Mouse (Mus musculus) kidney, postnatal 14 days (tissue): ENCODE results near the gene Lhfpl2.

Source experiments
- DNase-seq: peaks from one replicate; pipeline ENCODE4 v3.0.0; 2022; ENCODE audit warnings: mixed read lengths

The Lhfpl2 gene

GRCm38 (mm10) chr13:94066626-94067275, 9.2 kb downstream of the Lhfpl2 start:
- no peak for DNase-seq

DNA sequence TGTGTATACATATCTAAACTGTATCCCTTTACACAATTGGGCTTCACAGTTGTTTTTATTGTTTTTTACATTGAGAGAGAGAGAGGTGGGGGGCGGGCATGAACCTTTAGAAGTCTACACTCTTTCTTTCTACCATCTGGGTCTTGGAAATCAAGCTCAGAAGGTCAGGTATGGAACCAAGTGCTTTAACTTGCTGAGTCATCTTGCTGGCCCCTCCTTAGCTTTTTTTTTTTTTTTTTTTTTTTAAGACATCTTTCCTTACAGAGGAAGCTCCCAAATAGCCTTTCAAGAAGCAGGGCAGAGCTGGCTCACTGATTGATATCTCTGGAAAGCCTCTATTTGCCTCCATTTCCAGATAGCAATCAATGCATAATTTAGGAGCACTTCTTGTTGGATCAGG, 10.7 kb downstream of the Lhfpl2 start:
- DNase-seq: no peak

DNA sequence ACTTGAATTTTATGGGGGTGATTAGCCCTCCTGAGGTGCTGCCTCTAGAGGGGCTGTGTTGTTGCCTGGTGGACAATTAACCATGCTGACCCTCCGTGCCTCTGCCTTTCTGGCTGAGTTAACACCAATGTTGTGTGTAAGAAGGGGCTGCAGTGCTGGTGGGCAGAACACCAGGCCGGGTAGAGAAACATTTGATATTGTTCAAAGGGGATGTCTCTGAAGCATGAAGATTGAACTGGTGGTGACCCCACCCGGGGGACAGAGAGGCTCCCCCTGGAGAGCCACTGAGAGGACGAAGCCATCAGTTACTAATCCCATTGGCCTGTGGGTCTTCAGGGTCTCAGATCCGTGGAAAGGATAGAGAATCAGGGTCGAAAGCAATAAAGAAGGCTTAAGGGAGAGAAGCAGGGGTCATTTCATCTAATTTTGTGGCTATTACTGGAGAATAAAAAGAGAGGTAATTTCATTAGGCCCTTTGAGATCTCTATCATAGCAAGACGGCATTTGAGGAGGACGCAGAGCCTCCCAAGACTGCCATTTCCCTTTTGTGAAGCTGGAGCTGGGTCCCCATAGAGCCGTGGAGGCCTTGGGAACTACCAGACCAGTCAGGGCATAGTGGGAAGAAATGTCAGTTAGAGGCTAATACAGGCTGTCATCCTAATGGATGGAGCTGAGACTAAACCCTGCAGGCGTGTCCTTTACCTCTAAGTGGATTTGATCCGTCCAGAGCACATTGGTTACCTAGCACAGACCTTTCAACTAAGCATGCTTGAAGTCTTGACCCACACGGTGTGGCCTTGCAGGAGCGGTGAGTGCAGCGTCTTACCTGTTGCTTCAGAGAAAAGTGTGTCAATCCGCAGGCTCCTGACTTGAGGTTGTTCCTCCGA, 12.1 kb downstream of the Lhfpl2 start:
- DNase-seq: no peak

DNA sequence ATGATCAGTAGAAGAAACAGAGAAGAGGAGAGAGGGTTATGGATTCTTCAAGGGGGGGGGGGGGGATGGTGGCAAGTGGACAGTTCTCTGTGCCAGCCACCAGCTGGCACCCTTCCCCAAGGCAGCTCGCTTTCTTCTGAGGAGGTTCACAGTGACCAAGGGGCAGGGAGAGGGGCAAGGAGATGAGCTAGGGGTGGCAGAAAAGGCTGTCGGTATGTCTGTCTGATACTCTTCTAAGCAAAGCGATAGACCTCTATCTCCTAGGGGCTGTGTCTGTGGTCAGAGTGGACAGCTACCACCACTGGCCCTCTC, 12.7 kb downstream of the Lhfpl2 start:
- no peak for DNase-seq

DNA sequence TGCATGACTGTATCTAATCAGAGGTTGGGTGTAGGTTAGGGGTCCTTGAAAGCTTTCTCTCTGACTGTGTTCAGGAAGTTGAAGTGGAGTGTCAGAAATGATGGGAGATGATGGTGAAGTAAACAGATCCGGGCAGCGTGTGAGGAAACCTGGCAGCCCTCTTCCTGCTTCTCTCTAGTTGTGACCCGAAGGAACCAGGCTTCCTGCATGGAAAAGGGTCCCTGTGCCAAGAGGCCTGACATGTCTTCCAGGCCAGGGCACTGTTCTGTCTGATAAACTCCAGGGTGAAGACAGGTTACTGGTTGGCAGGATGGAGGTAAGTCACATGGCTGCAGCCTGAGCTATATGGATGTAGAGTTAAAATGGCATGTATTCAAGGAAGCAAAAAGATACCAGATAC, 13.3 kb downstream of the Lhfpl2 start:
- DNase-seq: peak; percentile 45

GRCm38 (mm10) chr13:94073046-94073715, 15.6 kb downstream of the Lhfpl2 start:
- no peak for DNase-seq

GRCm38 (mm10) chr13:94073716-94074115, 16.1 kb downstream of the Lhfpl2 start:
- no peak for DNase-seq

- no peak for DNase-seq
Observed at GRCm38 (mm10) chr13:94075181-94075580, 17.6 kb downstream of the Lhfpl2 start.

GRCm38 (mm10) chr13:94077136-94078018, 19.8 kb downstream of the Lhfpl2 start:
- DNase-seq: no peak

- no peak for DNase-seq
Observed at GRCm38 (mm10) chr13:94083196-94083595, 25.6 kb downstream of the Lhfpl2 start.

DNA sequence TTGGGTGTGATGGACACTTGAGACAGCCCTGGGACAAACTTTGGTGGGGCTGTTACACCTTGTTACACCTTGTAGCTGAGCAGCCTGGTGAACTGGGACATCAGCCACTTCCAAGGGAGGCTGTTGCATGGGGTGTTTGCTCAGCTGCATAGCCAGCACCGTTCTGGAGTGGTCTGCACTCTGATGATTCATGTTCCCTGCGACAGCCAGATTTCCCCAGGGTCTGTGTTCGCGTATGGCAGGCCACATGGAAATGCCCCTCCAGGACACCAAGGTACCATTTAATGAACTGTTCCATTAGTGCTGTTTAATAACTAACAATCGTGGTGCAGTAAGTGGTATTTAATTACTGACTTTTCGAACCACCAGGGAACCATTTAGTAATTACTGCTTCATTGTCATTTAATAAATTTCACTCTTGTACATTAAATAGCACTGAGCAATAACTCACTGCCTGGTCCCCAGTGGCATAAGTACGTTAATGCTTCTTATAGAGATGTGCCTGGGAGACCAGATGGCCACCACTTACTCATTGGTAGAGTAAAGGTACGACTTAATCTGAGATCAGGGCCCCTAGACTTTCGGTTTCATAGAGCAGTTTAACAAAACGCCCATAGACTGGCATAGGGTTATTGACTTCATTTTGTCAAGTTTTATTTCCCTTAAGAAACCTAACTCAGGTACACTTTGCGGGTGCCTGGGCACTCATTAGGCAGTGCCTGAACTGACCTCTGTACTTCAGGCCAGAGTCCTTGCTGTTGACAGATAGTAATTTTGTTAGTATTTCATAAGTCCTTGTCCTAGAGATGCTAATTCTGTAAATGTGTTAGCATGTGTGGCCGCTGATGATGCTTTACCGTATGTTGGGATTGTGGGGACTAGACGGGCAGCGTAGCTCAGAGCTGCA, 26.9 kb downstream of the Lhfpl2 start:
- no peak for DNase-seq

GRCm38 (mm10) chr13:94086090-94086808, 28.7 kb downstream of the Lhfpl2 start:
- no peak for DNase-seq

GRCm38 (mm10) chr13:94087061-94087460, 29.5 kb downstream of the Lhfpl2 start:
- no peak for DNase-seq

DNA sequence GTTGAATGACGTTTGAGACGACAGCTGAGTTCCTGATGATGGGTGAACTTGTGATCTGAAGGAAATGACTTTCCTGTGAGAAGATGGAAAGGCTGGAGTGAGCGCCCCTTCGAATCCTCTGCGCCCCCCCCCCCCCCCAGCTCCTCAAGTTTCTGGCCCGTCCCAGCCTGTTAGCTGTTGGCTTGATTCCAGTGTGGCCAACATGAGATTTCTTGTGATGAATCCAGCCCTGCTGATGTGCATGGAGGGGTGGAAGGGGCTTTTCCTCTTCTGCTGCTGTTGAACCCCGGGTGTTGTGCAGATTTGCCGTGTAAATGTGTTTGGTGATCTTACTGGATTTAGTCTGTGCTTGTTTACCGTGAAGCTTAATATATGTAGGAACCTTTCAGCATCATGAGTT, 31.2 kb downstream of the Lhfpl2 start:
- no peak for DNase-seq

- DNase-seq: no peak
Observed at GRCm38 (mm10) chr13:94089286-94089685, 31.7 kb downstream of the Lhfpl2 start.

- no peak for DNase-seq
Observed at GRCm38 (mm10) chr13:94091366-94091765, 33.8 kb downstream of the Lhfpl2 start.

DNA sequence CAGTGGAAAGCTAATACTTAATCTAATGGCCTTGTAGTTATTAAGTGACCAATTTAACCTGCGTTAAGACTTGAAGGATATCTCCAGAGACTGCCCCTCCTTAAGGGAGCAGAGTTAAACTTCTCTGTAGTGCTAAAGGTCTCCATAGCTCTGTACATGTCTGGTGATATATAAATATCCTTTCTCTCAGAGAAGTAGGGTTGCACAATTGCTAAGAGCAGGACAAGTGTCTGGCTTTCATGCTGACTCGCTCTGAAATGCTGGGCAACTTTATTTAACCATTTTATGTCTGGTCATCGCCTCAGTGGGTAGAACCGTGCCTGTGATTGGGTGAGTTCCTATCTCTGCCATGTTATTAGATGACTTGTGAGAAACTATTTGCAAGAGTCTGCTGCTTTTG, 36.6 kb downstream of the Lhfpl2 start:
- no peak for DNase-seq

DNA sequence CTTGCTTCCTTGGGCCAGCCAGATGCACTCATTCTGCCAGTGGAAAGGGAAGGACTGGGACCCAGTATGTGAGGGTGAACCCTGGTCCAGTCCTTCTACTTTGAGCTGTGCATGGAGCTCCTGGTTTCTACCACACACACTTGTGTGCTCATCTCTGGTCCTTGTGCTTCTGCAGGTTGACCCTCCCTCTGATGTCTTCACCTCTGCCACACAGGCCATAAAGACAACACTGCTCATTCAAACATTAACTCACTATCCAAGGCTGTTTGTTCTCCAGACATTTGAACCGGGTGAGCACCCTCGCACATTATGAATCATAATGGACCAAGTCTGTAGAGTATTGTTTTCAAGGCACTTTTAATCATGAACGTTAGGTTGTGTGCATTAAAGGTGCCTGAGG, 37.0 kb downstream of the Lhfpl2 start:
- no peak for DNase-seq

DNA sequence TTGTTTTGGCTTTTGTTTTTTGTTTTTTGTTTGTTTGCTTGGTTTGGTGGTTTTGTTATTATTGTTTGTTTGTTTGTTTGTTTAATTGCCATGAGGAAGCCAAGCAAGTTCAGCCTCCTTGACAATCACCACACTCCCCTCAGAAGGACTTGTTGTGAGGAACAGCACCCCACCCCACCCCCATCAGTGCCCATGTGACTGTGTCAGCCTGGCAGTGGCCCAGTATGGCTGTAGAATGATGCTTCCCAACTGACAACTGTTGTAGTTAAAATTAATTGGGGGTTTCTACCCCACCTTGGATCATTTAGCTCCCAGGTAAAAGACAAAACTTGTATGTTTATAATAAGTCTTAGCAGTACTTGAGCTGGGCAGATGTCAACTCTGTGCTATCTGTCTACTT, 37.6 kb downstream of the Lhfpl2 start:
- DNase-seq: no peak

DNA sequence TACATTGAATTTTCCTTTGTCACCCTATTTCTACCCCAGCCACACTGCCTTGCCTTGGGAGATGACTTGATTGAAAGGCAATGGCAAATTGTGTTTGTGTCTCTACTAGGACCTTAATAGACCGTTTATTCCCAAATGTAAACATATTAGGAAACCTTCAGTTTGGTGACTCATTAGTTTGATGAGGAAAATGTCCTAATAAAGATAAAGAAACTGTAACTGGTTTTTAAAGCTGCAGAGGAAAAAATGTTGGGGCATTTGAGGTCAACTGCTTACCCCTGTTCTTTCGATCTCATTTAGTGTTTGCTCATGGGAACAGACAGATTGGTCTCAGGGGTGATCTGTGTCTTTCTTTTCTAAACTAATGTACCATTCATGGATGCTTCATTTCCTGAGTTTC, 40.1 kb downstream of the Lhfpl2 start:
- no peak for DNase-seq
